Mouse (Mus musculus) spleen, adult 2 months (tissue): ENCODE data around the gene Lrp1.

Source experiments
- CTCF ChIP-seq: fragments of 200-500 bp; IDR thresholded peaks from 2 replicates; pipeline ENCODE4 v1.5.1; 2011; ENCODE audit warnings: mild to moderate bottlenecking, inconsistent platforms; ENCODE audit not compliant: insufficient read depth, insufficient read length, insufficient replicate concordance; ENCODE audit errors: extremely low read depth
- POLR2A ChIP-seq: fragments of 200-500 bp; IDR thresholded peaks from 2 replicates; pipeline ENCODE4 v1.6.1; 2011; ENCODE audit warnings: low read depth, low read length, inconsistent platforms

DNA sequence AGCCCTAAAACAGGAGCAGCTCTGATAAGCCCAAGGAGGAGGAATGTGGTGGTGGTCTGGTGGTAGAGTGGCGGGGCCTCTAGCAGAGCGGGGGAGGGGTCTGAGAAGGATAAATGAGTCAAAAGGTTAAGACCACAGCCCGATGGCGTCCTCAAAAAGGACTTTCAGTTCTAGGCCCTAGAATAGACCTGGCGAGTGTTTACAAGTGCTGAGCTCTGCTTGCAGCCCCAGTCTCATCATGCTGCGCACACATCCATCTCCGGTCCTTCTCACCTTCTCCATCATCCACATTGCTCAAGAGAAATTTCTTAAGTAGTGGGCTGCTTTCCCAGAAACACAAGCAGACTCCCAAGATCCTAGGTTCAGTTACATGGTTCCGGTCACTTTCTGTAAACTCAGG is 22.3 kb downstream of the Lrp1 start:
- TF ChIP-seq POLR2A (no peak), CTCF (no peak)
